Mouse (Mus musculus) MEL (cell line): ENCODE measurements at regions not wholly inside any gene's neighbourhood (a gene's known extent, or its start where the extent isn't known, plus 50 kb on each side); places are given as distances from the start of the nearest gene placed in this dataset.

Experiments
- DNase-seq: peaks from one replicate; pipeline ENCODE4 v3.0.0; 2011; ENCODE audit warnings: low read depth, low spot score
- H3K27ac ChIP-seq: 2 replicates; pipeline ENCODE4 v1.5.1; 2012; ENCODE audit warnings: low read depth, mild to moderate bottlenecking, control low read depth, low read length, moderate library complexity; ENCODE audit not compliant: control insufficient read depth
- H3K27me3 ChIP-seq, 2 experiments: fragments of 150-350 bp in 1 of 2; sonication (generic) in 1 of 2; 2 replicates each; pipeline ENCODE4 v1.6.1; 2012; ENCODE audit warnings: low read length in 2 of 2, mild to moderate bottlenecking in 2 of 2, improper control_type of control experiment in 1 of 2, moderate library complexity in 1 of 2; ENCODE audit not compliant: insufficient read depth in 2 of 2, control insufficient read depth in 1 of 2
- H3K36me3 ChIP-seq, 2 experiments: 2 replicates each; pipeline ENCODE4 v1.6.1; 2012 to 2014; ENCODE audit warnings: low read length in 2 of 2, improper control_type of control experiment in 1 of 2, inconsistent platforms in 1 of 2, mild to moderate bottlenecking in 1 of 2; ENCODE audit not compliant: insufficient read depth in 2 of 2, control insufficient read depth in 1 of 2
- H3K4me1 ChIP-seq, 2 experiments: fragments of 150-350 bp in 1 of 2; sonication (generic) in 1 of 2; 2 replicates each; pipeline ENCODE4 v1.6.1; 2012; ENCODE audit warnings: low read length in 2 of 2, improper control_type of control experiment in 1 of 2, mild to moderate bottlenecking in 1 of 2; ENCODE audit not compliant: insufficient read depth in 2 of 2, control insufficient read depth in 1 of 2
- H3K4me3 ChIP-seq, 2 experiments: fragments of 150-350 bp in 1 of 2; sonication (generic) in 1 of 2; 2 replicates each; pipeline ENCODE4 v1.5.1; 2012; ENCODE audit warnings: low read depth in 2 of 2, low read length in 2 of 2, mild to moderate bottlenecking in 2 of 2, moderate library complexity in 2 of 2, control low read depth in 1 of 2, improper control_type of control experiment in 1 of 2; ENCODE audit not compliant: control insufficient read depth in 1 of 2, insufficient read depth in 1 of 2
- H3K79me2 ChIP-seq: 2 replicates; pipeline ENCODE4 v1.6.1; 2012; ENCODE audit warnings: mild to moderate bottlenecking, low read length, moderate library complexity; ENCODE audit not compliant: control insufficient read depth, poor library complexity, insufficient read depth
- H3K9ac ChIP-seq: 2 replicates; pipeline ENCODE4 v1.6.1; 2012; ENCODE audit warnings: low read depth, mild to moderate bottlenecking, control low read depth, low read length, moderate library complexity; ENCODE audit not compliant: control insufficient read depth, poor library complexity, severe bottlenecking
- H3K9me3 ChIP-seq: fragments of 150-350 bp; sonication (generic); replicated peaks from 2 replicates; pipeline ENCODE4 v1.6.1; 2012; ENCODE audit warnings: mild to moderate bottlenecking, low read length, improper control_type of control experiment, moderate library complexity; ENCODE audit not compliant: insufficient read depth
- BHLHE40 ChIP-seq: IDR thresholded peaks from 2 replicates; pipeline ENCODE4 v1.6.1; 2012; ENCODE audit warnings: low read depth, mild to moderate bottlenecking, inconsistent platforms, low read length, improper control_type of control experiment, borderline replicate concordance
- CHD1 ChIP-seq: IDR thresholded peaks from 2 replicates; pipeline ENCODE4 v1.6.1; 2012; ENCODE audit warnings: low read depth, mild to moderate bottlenecking, inconsistent platforms, low read length, improper control_type of control experiment
- CHD2 ChIP-seq: IDR thresholded peaks from 2 replicates; pipeline ENCODE4 v1.6.1; 2011; ENCODE audit warnings: low read length, improper control_type of control experiment
- CTCF ChIP-seq, 3 experiments: IDR thresholded peaks in 2 of 3; conservative IDR thresholded peaks in 1 of 3; 2 replicates each; pipeline ENCODE4 v1.5.1; 2011 to 2012; ENCODE audit warnings: low read length in 3 of 3, low read depth in 2 of 3, mild to moderate bottlenecking in 2 of 3, improper control_type of control experiment in 1 of 3, inconsistent platforms in 1 of 3, mixed read lengths in 1 of 3, moderate library complexity in 1 of 3; ENCODE audit not compliant: control insufficient read depth in 1 of 3, insufficient read depth in 1 of 3, poor library complexity in 1 of 3, severe bottlenecking in 1 of 3
- ELF1 ChIP-seq: IDR thresholded peaks from 2 replicates; pipeline ENCODE4 v1.6.1; 2014; ENCODE audit warnings: low read depth, mild to moderate bottlenecking, inconsistent platforms, low read length, improper control_type of control experiment, moderate library complexity
- EP300 ChIP-seq, 2 experiments: IDR thresholded peaks; 2 replicates each; pipeline ENCODE4 v1.6.1; 2011; ENCODE audit warnings: improper control_type of control experiment in 2 of 2, low read length in 2 of 2, low read depth in 1 of 2, mild to moderate bottlenecking in 1 of 2
- GABPA ChIP-seq: IDR thresholded peaks from 2 replicates; pipeline ENCODE4 v1.6.1; 2012; ENCODE audit warnings: low read depth, mild to moderate bottlenecking, inconsistent platforms, low read length, improper control_type of control experiment, moderate library complexity
- HCFC1 ChIP-seq: IDR thresholded peaks from 2 replicates; pipeline ENCODE4 v1.6.1; 2012; ENCODE audit warnings: low read depth, mild to moderate bottlenecking, inconsistent platforms, low read length, improper control_type of control experiment, moderate library complexity
- JUND ChIP-seq: IDR thresholded peaks from 2 replicates; pipeline ENCODE4 v1.6.1; 2011; ENCODE audit warnings: low read depth, mild to moderate bottlenecking, improper control_type of control experiment, low read length
- KAT2A ChIP-seq: conservative IDR thresholded peaks from 2 replicates; pipeline ENCODE4 v1.6.1; 2012; ENCODE audit warnings: low read depth, low read length, improper control_type of control experiment, inconsistent platforms
- MAZ ChIP-seq: IDR thresholded peaks from 2 replicates; pipeline ENCODE4 v1.6.1; 2012; ENCODE audit warnings: low read depth, mild to moderate bottlenecking, inconsistent platforms, low read length, improper control_type of control experiment
- MYB ChIP-seq: IDR thresholded peaks from 2 replicates; pipeline ENCODE4 v1.6.1; 2011; ENCODE audit warnings: mild to moderate bottlenecking, low read depth, low read length, improper control_type of control experiment
- NELFE ChIP-seq: IDR thresholded peaks from 2 replicates; pipeline ENCODE4 v1.6.1; 2011; ENCODE audit warnings: low read depth, low read length, improper control_type of control experiment
- POLR2AphosphoS2 ChIP-seq: IDR thresholded peaks from 2 replicates; pipeline ENCODE4 v1.6.1; 2011; ENCODE audit warnings: low read length, improper control_type of control experiment
- RAD21 ChIP-seq: IDR thresholded peaks from 2 replicates; pipeline ENCODE4 v1.6.1; 2011; ENCODE audit warnings: mild to moderate bottlenecking, low read depth, low read length, improper control_type of control experiment
- RCOR1 ChIP-seq: IDR thresholded peaks from 2 replicates; pipeline ENCODE4 v1.6.1; 2012; ENCODE audit warnings: low read depth, mild to moderate bottlenecking, inconsistent platforms, low read length, improper control_type of control experiment
- SIN3A ChIP-seq: IDR thresholded peaks from 2 replicates; pipeline ENCODE4 v1.6.1; 2012; ENCODE audit warnings: low read length, improper control_type of control experiment, inconsistent platforms
- TAL1 ChIP-seq: IDR thresholded peaks from 2 replicates; pipeline ENCODE4 v1.6.1; 2012; ENCODE audit warnings: mild to moderate bottlenecking, inconsistent platforms, low read length, moderate library complexity, mixed read lengths
- ZC3H11A ChIP-seq: IDR thresholded peaks from 2 replicates; pipeline ENCODE4 v1.6.1; 2012; ENCODE audit warnings: low read depth, mild to moderate bottlenecking, inconsistent platforms, low read length, improper control_type of control experiment
- ZNF384 ChIP-seq: IDR thresholded peaks from 2 replicates; pipeline ENCODE4 v1.6.1; 2012; ENCODE audit warnings: low read depth, mild to moderate bottlenecking, inconsistent platforms, low read length, improper control_type of control experiment

DNA sequence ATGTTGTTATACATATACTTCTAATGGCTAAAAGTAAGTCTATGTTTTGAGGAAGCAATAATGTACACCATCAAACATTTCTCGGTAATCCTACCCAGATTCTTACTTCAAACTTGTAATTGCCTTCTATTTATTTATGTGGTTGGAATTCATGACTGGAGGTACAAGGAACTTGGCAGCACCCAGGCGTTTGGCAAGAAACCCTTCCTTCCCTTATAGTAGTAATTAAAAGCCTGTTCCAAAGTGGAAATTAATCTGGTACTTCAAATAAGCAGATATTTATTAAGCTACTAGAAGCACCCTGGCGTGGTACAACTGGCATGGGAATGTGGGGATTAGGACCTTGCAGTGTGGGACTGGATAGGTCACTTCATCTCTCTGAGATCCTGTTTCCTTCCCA lies 322.9 kb upstream of the Rora start:
- H3K36me3 ChIP-seq: no peaks in the 10 kb centered on the region
- H3K27ac ChIP-seq: no peak overlapping the region
- TF ChIP-seq BHLHE40 (no peak), HCFC1 (no peak), POLR2AphosphoS2 (no peak), MYB (no peak), ZC3H11A (no peak), RAD21 (no peak), MAZ (no peak), CTCF (IDR thresholded peaks at IDR 0.05 in 2 of 3, conservative IDR thresholded peaks at IDR 0.05 in 1 of 3; ENCODE audit: control insufficient read depth in 1 of 3, insufficient read depth in 1 of 3, low read depth in 2 of 3, low read length in 3 of 3, poor library complexity in 1 of 3, severe bottlenecking in 1 of 3) (no peak), SIN3A (no peak), NELFE (no peak)
- no peaks in the 10 kb centered on the region for H3K27me3 ChIP-seq
- no peak for DNase-seq
- no peak overlapping the region for H3K9ac ChIP-seq
- no peaks in the 10 kb centered on the region for H3K79me2 ChIP-seq
- no peaks in the 10 kb centered on the region for H3K4me1 ChIP-seq
- no peak overlapping the region for H3K4me3 ChIP-seq
- no peaks in the 10 kb centered on the region for H3K9me3 ChIP-seq

DNA sequence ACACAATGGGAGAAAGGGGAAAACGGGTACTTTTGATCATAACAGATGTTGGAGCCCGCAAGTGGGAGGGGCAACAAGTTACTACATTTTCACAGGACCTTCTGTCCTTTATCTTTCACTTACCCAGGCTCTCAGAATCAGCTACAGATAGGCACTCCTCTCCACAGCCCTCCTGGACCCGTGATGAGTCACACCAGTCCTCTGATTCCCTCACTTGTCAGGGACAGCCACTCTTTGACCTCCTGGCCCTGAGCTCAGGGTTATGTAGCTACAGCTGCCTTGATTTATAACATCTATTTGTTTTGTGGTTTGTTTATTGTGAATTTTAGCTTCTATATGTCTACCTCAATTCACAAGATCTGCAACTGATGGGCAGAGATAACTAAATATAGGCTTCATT lies 312.7 kb upstream of the Rora start:
- no peaks in the 10 kb centered on the region for H3K79me2 ChIP-seq
- H3K4me1 ChIP-seq: no peaks in the 10 kb centered on the region
- H3K4me3 ChIP-seq: no peak overlapping the region
- no peaks in the 10 kb centered on the region for H3K27me3 ChIP-seq
- TF ChIP-seq RAD21 (no peak), BHLHE40 (no peak), JUND (no peak), POLR2AphosphoS2 (no peak), ZNF384 (no peak), GABPA (no peak), RCOR1 (no peak), KAT2A (no peak), EP300 (IDR thresholded peaks at IDR 0.05; ENCODE audit: low read depth in 1 of 2, low read length in 2 of 2) (no peak), CHD1 (no peak), ELF1 (no peak), TAL1 (no peak), SIN3A (no peak), CHD2 (no peak)
- H3K9ac ChIP-seq: no peak overlapping the region
- H3K36me3 ChIP-seq: no peaks in the 10 kb centered on the region
- H3K27ac ChIP-seq: no peak overlapping the region
- H3K9me3 ChIP-seq: no peaks in the 10 kb centered on the region
- no peak for DNase-seq
